Mouse (Mus musculus) retina, adult 2 months (tissue): ENCODE data around the gene Nras.
A peak's percentile ranks its signal among the peaks of the same experiment; 100 is the strongest.

ENCODE experiments used
- DNase-seq: peaks from one replicate; pipeline ENCODE4 v3.0.0-alpha.2; 2012; ENCODE audit warnings: low read depth, low spot score

Nras gene

GRCm38 (mm10) chr3:103058207-103059157 is at the start of gene Nras:
Gene Nras (plus strand): TSS chr3:103058285.
- peak; percentile 67 for DNase-seq

- DNase-seq, result no peak
Observed at GRCm38 (mm10) chr3:103017350-103017749, 40.7 kb upstream of the Nras start.

- no peak for DNase-seq
Observed at GRCm38 (mm10) chr3:103019462-103019861, 38.6 kb upstream of the Nras start.

- DNase-seq, result peak; percentile 92
Observed at GRCm38 (mm10) chr3:103020249-103020942, 37.7 kb upstream of the Nras start, which contains the start of gene Csde1. Gene Csde1 (plus strand): TSS chr3:103020426.

DNA sequence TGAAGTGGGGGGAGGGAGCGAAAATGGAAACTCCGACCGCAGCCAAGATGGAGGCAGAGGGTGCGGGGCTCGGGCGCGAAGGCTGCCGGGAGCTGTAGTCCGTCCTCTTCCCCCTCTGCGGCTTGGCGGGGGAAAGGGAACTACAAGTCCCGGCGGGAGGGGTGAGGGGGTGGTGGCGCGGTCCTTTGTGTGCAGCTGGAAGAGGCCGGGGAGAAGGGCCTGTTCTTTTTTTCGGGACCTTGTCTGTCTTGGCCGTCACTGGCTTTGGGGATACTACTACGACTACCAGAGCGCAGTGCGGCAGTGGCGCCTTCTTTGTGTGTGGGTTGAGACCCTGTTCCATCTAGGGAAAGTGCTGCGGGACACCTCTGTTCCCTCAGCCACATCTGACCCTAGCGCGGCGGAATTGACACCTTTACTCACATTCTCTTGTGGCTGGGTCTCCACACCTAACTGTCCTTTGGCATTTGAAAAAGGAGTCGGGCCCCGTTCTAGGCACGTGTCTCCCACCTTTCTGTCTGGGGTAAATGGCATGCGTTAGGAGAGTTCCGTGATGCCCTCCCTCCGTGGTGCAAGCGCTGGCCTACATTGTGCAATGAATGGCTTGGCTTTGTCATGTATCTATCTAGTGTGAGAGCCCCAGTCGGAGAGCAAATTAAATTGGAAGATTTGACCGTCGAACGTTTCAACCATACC is 37.0 kb upstream of the Nras start:
- DNase-seq, result peak; percentile 63

- no peak for DNase-seq
Observed at GRCm38 (mm10) chr3:103026174-103026573, 31.9 kb upstream of the Nras start.

DNA sequence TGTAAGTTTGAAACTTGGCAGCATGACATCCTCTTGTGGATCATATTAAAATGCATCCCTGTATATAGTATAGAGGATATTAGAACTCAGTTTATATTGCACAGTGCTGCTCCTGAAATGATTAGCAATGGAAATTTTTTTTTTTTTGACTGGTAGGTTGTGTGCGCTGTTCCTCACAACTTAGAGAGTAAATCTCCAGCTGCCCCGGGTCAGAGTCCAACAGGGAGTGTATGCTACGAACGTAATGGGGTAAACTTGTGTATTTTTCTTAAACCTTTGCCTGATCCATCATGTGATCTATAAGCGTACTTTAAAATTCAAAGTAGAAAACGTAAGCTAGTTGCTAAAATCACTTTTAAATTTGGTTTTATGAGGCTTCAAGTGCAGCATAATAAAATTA is 17.8 kb upstream of the Nras start:
- no peak for DNase-seq

GRCm38 (mm10) chr3:103040861-103041379 is 17.2 kb upstream of the Nras start:
- no peak for DNase-seq

DNA sequence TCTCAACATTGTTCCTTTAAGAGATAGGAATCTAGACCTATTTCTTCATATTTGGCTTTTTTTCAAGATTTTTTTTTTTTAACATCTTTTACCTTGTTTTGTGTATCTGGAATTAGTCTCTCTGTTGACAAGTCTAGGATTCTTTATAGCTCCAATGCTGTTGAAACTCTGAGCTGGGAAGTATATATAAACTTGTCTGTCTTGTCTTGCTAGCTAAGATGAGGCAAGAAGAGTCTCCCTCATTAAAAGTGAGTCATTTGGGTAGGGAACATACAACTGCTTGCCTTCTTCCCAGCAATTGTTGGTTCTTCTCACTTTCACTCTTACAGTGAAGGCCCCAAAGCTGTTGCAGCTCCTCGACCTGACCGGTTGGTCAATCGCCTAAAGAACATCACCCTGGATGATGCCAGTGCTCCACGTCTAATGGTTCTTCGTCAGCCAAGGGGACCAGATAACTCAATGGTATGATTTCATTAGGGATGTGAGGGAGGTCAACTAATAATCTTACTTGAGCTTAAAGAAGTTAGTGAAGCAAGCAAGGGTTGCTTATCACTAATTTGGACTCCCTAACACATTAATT is 2.0 kb upstream of the Nras start:
- no peak for DNase-seq

DNA sequence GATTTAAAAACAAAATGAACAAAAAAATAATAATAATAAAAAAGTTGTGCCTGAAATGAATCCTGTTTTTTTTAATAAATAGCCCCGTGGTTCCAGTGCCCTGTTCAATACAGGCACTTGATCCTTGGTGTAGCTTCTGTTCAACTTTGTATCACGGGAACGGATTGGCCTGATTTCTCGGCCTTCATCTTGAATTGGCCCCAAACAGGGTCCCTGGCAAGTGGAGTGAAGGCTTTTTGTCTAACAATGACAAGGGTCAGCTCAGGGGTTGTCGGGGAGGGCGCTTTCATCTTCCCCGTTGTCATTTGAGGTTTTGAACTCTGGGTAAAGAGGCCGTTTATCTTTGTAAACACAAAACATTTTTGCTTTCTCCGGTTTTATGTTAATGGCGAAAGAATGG is 333 bp upstream of the Nras start:
- DNase-seq, result no peak

GRCm38 (mm10) chr3:103066927-103067326 is 8.8 kb downstream of the Nras start:
- DNase-seq, result no peak

- no peak for DNase-seq
Observed at GRCm38 (mm10) chr3:103068971-103069370, 10.9 kb downstream of the Nras start.

- DNase-seq, result no peak
Observed at GRCm38 (mm10) chr3:103073771-103074170, 15.7 kb downstream of the Nras start, which contains the start of gene Ampd1. Gene Ampd1 (plus strand): TSS chr3:103074014.

DNA sequence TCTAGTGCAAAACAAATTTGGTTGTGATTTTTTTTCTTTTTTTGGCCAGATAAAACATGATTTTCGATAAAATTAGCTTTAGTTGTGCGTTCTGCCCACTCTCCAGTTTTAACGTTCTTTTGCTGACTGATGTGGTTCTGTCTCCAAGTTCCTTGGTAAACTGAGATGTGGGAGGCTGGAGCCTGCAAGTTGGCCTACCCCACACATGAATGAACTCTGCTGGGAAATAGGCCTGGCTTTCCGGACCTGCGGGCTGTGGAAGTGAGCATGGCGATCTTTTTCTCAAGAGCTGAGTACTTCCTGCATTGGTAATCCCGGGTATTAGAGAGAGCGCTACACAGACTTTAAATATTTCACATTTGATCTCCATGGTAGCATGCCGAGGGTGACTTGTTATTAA is 17.8 kb downstream of the Nras start:
- no peak for DNase-seq

DNA sequence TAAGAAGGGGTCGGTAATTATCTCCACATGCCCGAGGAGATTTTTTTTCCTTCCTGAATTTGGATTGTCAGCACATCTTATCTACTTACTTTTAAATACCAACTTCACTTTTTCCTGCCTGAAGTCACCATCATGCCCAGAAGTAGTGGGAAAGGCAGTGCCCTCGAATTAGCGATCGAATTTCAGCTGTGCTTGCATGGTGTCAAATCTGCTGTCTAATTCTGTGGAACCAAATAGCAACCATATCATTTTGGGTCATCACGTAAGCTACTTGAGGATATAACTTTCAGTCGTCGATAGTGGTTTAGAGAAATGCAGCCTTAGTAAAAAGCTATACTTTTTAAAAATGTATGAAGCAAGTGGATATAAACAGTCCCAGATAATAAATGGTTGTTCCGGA is 18.4 kb downstream of the Nras start:
- no peak for DNase-seq

- no peak for DNase-seq
Observed at GRCm38 (mm10) chr3:103079301-103079700, 21.2 kb downstream of the Nras start.

- no peak for DNase-seq
Observed at GRCm38 (mm10) chr3:103081051-103081450, 23.0 kb downstream of the Nras start.

- no peak for DNase-seq
Observed at GRCm38 (mm10) chr3:103081861-103082453, 23.9 kb downstream of the Nras start.

- DNase-seq, result no peak
Observed at GRCm38 (mm10) chr3:103082761-103083160, 24.7 kb downstream of the Nras start.

DNA sequence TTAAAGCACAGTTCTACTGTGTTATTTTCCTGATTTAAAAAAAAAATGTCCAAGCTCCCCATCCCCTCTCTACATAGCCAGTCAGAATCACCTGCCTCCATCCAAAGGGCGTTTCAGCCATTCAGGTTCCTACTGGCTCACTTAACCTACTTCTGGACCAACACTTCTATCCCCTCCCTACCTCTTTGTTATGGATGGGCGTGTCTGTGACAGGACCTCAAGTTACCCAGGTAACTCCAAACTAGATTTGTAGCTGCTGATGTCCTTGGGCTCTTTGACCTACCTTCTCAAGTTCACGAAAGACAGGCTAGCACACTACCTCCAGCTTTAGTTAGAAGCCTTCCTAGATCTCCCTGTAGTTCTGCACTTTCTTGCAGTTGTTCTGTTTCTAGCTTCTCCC is 27.9 kb downstream of the Nras start:
- no peak for DNase-seq

DNA sequence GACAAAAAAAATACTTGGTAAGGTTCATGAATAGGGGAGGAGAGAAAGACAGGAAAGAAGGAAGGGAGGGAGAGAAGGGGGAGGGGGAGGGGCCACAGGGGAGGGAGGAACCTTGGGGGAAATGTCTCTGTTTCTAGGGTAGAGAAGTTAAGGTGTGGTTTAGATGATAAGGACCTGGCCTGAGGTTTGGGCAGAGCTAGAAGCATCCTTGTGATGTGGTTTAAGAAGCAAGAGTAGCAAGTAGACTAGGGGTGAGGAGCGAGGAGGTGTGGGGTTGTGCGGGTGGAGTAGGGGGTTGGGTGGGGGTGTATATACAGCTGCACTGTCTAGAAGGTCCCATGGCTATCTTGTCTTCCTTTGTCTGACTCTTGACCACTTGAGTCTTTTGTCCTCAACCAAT is 33.7 kb downstream of the Nras start:
- DNase-seq, result no peak
